Mouse (Mus musculus) bone marrow, adult 2 months (tissue): Measurements from ENCODE around the gene Fars2.

Source experiments
- CTCF ChIP-seq: fragments of 200-500 bp; IDR thresholded peaks from 2 replicates; pipeline ENCODE4 v1.5.1; 2011; ENCODE audit warnings: low read length, control low read depth; ENCODE audit not compliant: control insufficient read depth, insufficient read depth
- POLR2A ChIP-seq: fragments of 200-500 bp; IDR thresholded peaks from 2 replicates; pipeline ENCODE4 v1.6.1; 2011; ENCODE audit warnings: low read depth, mild to moderate bottlenecking, control low read depth, low read length, borderline replicate concordance; ENCODE audit not compliant: control insufficient read depth

GRCm38 (mm10) chr13:36533071-36533470 lies 415.9 kb downstream of the Fars2 start:
- TF ChIP-seq CTCF, result no peak
- no peak for TF ChIP-seq POLR2A
